Mouse (Mus musculus): ENCODE data around the gene Olfr891. TPM values are rescaled to one million over a fixed set of nuclear protein-coding genes. Genes with fewer than 3 reads are reported as not detected.
"Not testable (repeated sequence)": the region's sequence is repeated elsewhere in the genome, so short reads cannot be mapped to it uniquely, and the experiment has no call there.

The Olfr891 gene
- polyA plus RNA-seq (2011; ENCODE audit: insufficient read depth, insufficient read length, low replicate concordance, missing spikeins): not detected in 2 replicates

DNA sequence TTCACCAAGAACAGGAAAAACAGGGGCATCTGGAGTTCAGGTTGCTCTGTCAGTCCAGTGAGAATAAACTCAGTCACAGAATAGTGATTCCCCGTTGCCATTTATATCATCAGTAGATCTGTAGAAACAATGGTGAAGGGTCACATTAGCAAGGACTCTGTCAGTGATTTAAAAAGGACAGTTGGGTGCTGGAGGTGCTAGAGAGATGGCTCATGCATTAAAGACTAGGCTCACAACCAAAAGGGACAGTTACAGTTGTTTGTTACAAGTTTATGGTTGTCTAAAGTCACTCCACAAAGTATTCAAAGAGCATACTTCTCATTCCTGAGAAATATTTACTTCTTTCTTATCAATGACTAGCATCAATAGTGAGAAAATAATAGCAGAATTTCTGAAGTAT, at the start of gene Olfr891:
TSS of gene Olfr891 (minus strand) at position 101 of the 400 bp plus-strand sequence.
- TF ChIP-seq POLR2A (IDR thresholded peaks at IDR 0.05; ENCODE audit: borderline replicate concordance, control insufficient read depth, low read depth, low read length): no peak
- TF ChIP-seq CTCF (IDR thresholded peaks at IDR 0.05; ENCODE audit: control insufficient read depth, insufficient read depth, low read length): no peak
- no peak within 1 kb of the TSS for H3K4me3 ChIP-seq (replicated peaks; ENCODE audit: control insufficient read depth, low read depth, low read length)
- no peaks in the 10 kb centered on the region for H3K4me1 ChIP-seq (ENCODE audit: control insufficient read depth, insufficient read depth, low read length)
- no peak within 1 kb of the TSS for H3K27ac ChIP-seq (ENCODE audit: control insufficient read depth, insufficient read depth, low read depth, low read length, poor library complexity)
- WGBS: 77% methylated on average over 1 of the region's 1 CpGs

GRCm38 (mm10) chr9:38217755-38218154, 37.1 kb upstream of the Olfr891 start, which contains the start of gene Olfr894:
Gene Olfr894 (plus strand): TSS chr9:38218055.
- H3K4me1 ChIP-seq (ENCODE audit: control insufficient read depth, insufficient read depth, low read length): no peaks in the 10 kb centered on the region
- no peak for TF ChIP-seq POLR2A (IDR thresholded peaks at IDR 0.05; ENCODE audit: borderline replicate concordance, control insufficient read depth, low read depth, low read length)
- no peak within 1 kb of the TSS for H3K27ac ChIP-seq (ENCODE audit: control insufficient read depth, insufficient read depth, low read depth, low read length, poor library complexity)
- no peak within 1 kb of the TSS for H3K4me3 ChIP-seq (replicated peaks; ENCODE audit: control insufficient read depth, low read depth, low read length)

- H3K27ac ChIP-seq (ENCODE audit: control insufficient read depth, insufficient read depth, low read depth, low read length, poor library complexity): no peak within 1 kb of the TSS
- 74% methylated on average over 3 of the region's 3 CpGs for WGBS
- H3K4me3 ChIP-seq (replicated peaks; ENCODE audit: control insufficient read depth, low read depth, low read length): no peak within 1 kb of the TSS
- H3K4me1 ChIP-seq (ENCODE audit: control insufficient read depth, insufficient read depth, low read length): no peaks in the 10 kb centered on the region
- TF ChIP-seq CTCF (IDR thresholded peaks at IDR 0.05; ENCODE audit: control insufficient read depth, insufficient read depth, low read length): no peak
These were observed 27.4 kb upstream of the Olfr891 start, which contains the start of gene Olfr893 for GRCm38 (mm10) chr9:38208065-38208464. Gene Olfr893 (plus strand): TSS chr9:38208365.

GRCm38 (mm10) chr9:38168341-38168740, 12.3 kb downstream of the Olfr891 start:
- H3K27ac ChIP-seq (ENCODE audit: control insufficient read depth, insufficient read depth, low read depth, low read length, poor library complexity); H3K4me3 ChIP-seq (replicated peaks; ENCODE audit: control insufficient read depth, low read depth, low read length); H3K4me1 ChIP-seq (ENCODE audit: control insufficient read depth, insufficient read depth, low read length): not testable (repeated sequence)
- WGBS: 38% methylated on average over 2 of the region's 2 CpGs

DNA sequence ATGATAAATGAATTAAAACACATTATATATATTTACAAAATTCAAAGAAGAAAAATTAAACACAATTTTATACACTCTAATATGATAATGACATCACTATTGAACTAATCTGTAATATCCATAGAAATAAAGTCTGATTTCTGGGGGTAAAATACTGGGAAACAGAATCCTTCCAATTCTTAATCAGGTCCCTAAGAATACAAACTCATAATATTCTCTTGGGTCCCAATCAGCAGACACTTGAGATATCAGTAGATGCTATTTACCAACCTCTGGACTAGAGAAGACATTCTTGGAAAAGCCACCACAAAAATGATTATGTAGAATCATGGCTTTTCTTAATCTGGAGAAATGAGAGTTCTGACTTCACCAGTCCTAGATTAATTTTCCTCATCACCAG, 38.4 kb downstream of the Olfr891 start, which contains the start of gene Olfr890:
TSS of gene Olfr890 (plus strand) at position 301 of the 400 bp plus-strand sequence.
- H3K4me3 ChIP-seq (replicated peaks; ENCODE audit: control insufficient read depth, low read depth, low read length): no peak within 1 kb of the TSS
- H3K27ac ChIP-seq (ENCODE audit: control insufficient read depth, insufficient read depth, low read depth, low read length, poor library complexity): no peak within 1 kb of the TSS
- no peaks in the 10 kb centered on the region for H3K4me1 ChIP-seq (ENCODE audit: control insufficient read depth, insufficient read depth, low read length)
- TF ChIP-seq CTCF (IDR thresholded peaks at IDR 0.05; ENCODE audit: control insufficient read depth, insufficient read depth, low read length): no peak
- no peak for TF ChIP-seq POLR2A (IDR thresholded peaks at IDR 0.05; ENCODE audit: borderline replicate concordance, control insufficient read depth, low read depth, low read length)

Other genes with a start within 250 kb of the Olfr891 start
- gene Olfr881, start 189.0 kb downstream of the Olfr891 start, polyA plus RNA-seq (2011; ENCODE audit: insufficient read depth, insufficient read length, low replicate concordance, missing spikeins): 0.35 TPM in 1 of 2 replicates, not detected in the other
- not detected in 2 replicates for gene Olfr883, start 155.0 kb downstream of the Olfr891 start, polyA plus RNA-seq (2011; ENCODE audit: insufficient read depth, insufficient read length, low replicate concordance, missing spikeins)
- not detected in 2 replicates for gene Olfr884, start 134.3 kb downstream of the Olfr891 start, polyA plus RNA-seq (2011; ENCODE audit: insufficient read depth, insufficient read length, low replicate concordance, missing spikeins)
- not detected in 2 replicates for gene Olfr885, start 119.5 kb downstream of the Olfr891 start, polyA plus RNA-seq (2011; ENCODE audit: insufficient read depth, insufficient read length, low replicate concordance, missing spikeins)
- gene Olfr887, start 96.7 kb downstream of the Olfr891 start, polyA plus RNA-seq (2011; ENCODE audit: insufficient read depth, insufficient read length, low replicate concordance, missing spikeins): 0.16 and 0.95 TPM in 2 replicates
- gene Olfr888, start 72.7 kb downstream of the Olfr891 start, polyA plus RNA-seq (2011; ENCODE audit: insufficient read depth, insufficient read length, low replicate concordance, missing spikeins): not detected in 2 replicates
- gene Olfr889, start 65.6 kb downstream of the Olfr891 start, polyA plus RNA-seq (2011; ENCODE audit: insufficient read depth, insufficient read length, low replicate concordance, missing spikeins): 0.35 TPM in 1 of 2 replicates, not detected in the other
- gene Olfr890, start 38.3 kb downstream of the Olfr891 start, polyA plus RNA-seq (2011; ENCODE audit: insufficient read depth, insufficient read length, low replicate concordance, missing spikeins): not detected in 2 replicates
- not detected in 2 replicates for gene Olfr893, start 27.5 kb upstream of the Olfr891 start, polyA plus RNA-seq (2011; ENCODE audit: insufficient read depth, insufficient read length, low replicate concordance, missing spikeins)
- not detected in 2 replicates for gene Olfr894, start 37.2 kb upstream of the Olfr891 start, polyA plus RNA-seq (2011; ENCODE audit: insufficient read depth, insufficient read length, low replicate concordance, missing spikeins)
- gene Olfr143, start 72.0 kb upstream of the Olfr891 start, polyA plus RNA-seq (2011; ENCODE audit: insufficient read depth, insufficient read length, low replicate concordance, missing spikeins): not detected in 2 replicates
- not detected in 2 replicates for gene Olfr895, start 87.0 kb upstream of the Olfr891 start, polyA plus RNA-seq (2011; ENCODE audit: insufficient read depth, insufficient read length, low replicate concordance, missing spikeins)
- not detected in 2 replicates for gene Olfr896-ps1, start 110.3 kb upstream of the Olfr891 start, polyA plus RNA-seq (2011; ENCODE audit: insufficient read depth, insufficient read length, low replicate concordance, missing spikeins)
- gene Olfr25, start 148.2 kb upstream of the Olfr891 start, polyA plus RNA-seq (2011; ENCODE audit: insufficient read depth, insufficient read length, low replicate concordance, missing spikeins): not detected in 2 replicates
- not detected in 2 replicates for gene Olfr898, start 167.6 kb upstream of the Olfr891 start, polyA plus RNA-seq (2011; ENCODE audit: insufficient read depth, insufficient read length, low replicate concordance, missing spikeins)
- not detected in 2 replicates for gene Olfr250, start 186.1 kb upstream of the Olfr891 start, polyA plus RNA-seq (2011; ENCODE audit: insufficient read depth, insufficient read length, low replicate concordance, missing spikeins)
- gene Olfr251, start 196.3 kb upstream of the Olfr891 start, polyA plus RNA-seq (2011; ENCODE audit: insufficient read depth, insufficient read length, low replicate concordance, missing spikeins): not detected in 2 replicates
- not detected in 2 replicates for gene Olfr147, start 220.9 kb upstream of the Olfr891 start, polyA plus RNA-seq (2011; ENCODE audit: insufficient read depth, insufficient read length, low replicate concordance, missing spikeins)
- not detected in 2 replicates for gene Olfr901, start 248.6 kb upstream of the Olfr891 start, polyA plus RNA-seq (2011; ENCODE audit: insufficient read depth, insufficient read length, low replicate concordance, missing spikeins)